ENCODE assay signal across 21 mouse cellular contexts in the genomic region with DNA sequence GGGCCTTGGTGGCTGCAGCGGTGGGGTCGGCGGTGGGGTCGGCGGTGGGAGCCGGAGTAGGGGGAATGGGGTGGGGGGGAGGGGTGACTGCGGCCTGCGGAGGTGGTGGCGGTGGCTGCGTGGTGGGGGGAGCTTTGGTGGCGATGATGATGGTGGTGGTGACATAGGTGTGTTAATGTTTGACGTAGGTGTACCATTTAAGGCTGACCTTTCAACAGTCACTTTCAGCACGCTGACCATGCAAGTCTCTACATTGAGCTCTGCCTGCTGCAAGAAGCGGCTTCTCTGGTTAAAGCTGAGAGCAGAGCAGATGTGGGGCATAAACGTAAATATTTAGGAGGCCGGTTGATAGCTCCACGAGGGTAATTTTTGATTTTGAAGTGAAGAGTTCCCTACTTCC. TPM values are rescaled to one million over a fixed set of nuclear protein-coding genes. Genes with fewer than 3 reads are reported as not detected.
A peak's percentile ranks its signal among the peaks of the same experiment; 100 is the strongest.
DNase-seq lines count a peak whose midpoint lies in the region; ATAC-seq and TF ChIP-seq lines count a peak whose summit lies in the region.
"Had no signal": no experiment of that assay in that cellular context is flagged by ENCODE, and none has a peak within 500 bp of the region (broad histone marks: within the 10 kb centered on the region; RNA-seq: fewer than 3 reads in every experiment).

No protein-coding gene starts in this region.

- WGBS in kidney, embryonic 14.5 days: 90% methylated on average over 17 of the region's 17 CpGs
- 82% methylated on average over 17 of the region's 17 CpGs for whole genome bisulfite sequencing in kidney, postnatal 0 days
- 91% methylated on average over 17 of the region's 17 CpGs for WGBS in hindbrain, embryonic 12.5 days

- no peak for TF ChIP-seq EP300 in ES-Bruce4 (IDR thresholded peaks at IDR 0.05; ENCODE audit: insufficient read depth, low read depth, low read length)

- no peaks in the 10 kb centered on the region; the same call in 1 of the 2 replicates for H3K4me1 ChIP-seq in kidney, embryonic 14.5 days (ENCODE audit: control insufficient read depth, insufficient read depth, low read length)
- no peaks in the 10 kb centered on the region for H3K4me1 ChIP-seq in ES-Bruce4 (ENCODE audit: control insufficient read depth, insufficient read depth, low read length)
- H3K4me1 ChIP-seq in kidney, postnatal 0 days (replicated peaks; ENCODE audit: insufficient read depth, low read length): peaks cover 6% of the 10 kb centered on the region; the same call in 1 of the 2 replicates
- H3K4me1 ChIP-seq in hindbrain, embryonic 12.5 days: no peaks in the 10 kb centered on the region
- H3K4me1 ChIP-seq: embryonic facial prominence, embryonic 10.5 days; forebrain, embryonic 13.5 days had no signal

- TF ChIP-seq CTCF in ES-Bruce4 (IDR thresholded peaks at IDR 0.05; ENCODE audit: low read depth, low read length): no peak
- TF ChIP-seq CTCF in kidney, postnatal 0 days (IDR thresholded peaks at IDR 0.05; ENCODE audit: low read depth): no peak

- H3K27me3 ChIP-seq in kidney, embryonic 14.5 days (ENCODE audit: control insufficient read depth, insufficient read depth, low read length): no peaks in the 10 kb centered on the region
- H3K27me3 ChIP-seq in ES-Bruce4 (ENCODE audit: control insufficient read depth, insufficient read depth, low read length, poor library complexity, severe bottlenecking): no peaks in the 10 kb centered on the region
- H3K27me3 ChIP-seq in kidney, postnatal 0 days (ENCODE audit: insufficient read depth, low read length): no peaks in the 10 kb centered on the region
- no peaks in the 10 kb centered on the region for H3K27me3 ChIP-seq in hindbrain, embryonic 12.5 days
- H3K27me3 ChIP-seq: forebrain, embryonic 13.5 days; heart, embryonic 12.5 days had no signal

- H3K9ac ChIP-seq in kidney, embryonic 14.5 days (ENCODE audit: low read depth, low read length): no peak overlapping the region
- H3K9ac ChIP-seq in ES-Bruce4 (ENCODE audit: low read depth, poor library complexity, severe bottlenecking): no peak overlapping the region
- H3K9ac ChIP-seq in kidney, postnatal 0 days (ENCODE audit: low read depth, low read length): no peak overlapping the region
- no peak overlapping the region for H3K9ac ChIP-seq in hindbrain, embryonic 12.5 days
- H3K9ac ChIP-seq: forebrain, embryonic 13.5 days; forebrain, postnatal 0 days; heart, embryonic 12.5 days had no signal

- DNase-seq in kidney, adult 11 months: peak; percentile 42
- no peak for DNase-seq in kidney, postnatal 0 days (ENCODE audit: low spot score)
- peak; percentile 75 for DNase-seq in yolk sac, embryonic 10.5 days (ENCODE audit: low spot score)
- DNase-seq in adrenal gland, postnatal 25 days: no peak
- DNase-seq: adrenal gland, postnatal 36 days; cerebellum, adult 2 months; cerebellum, postnatal 10 days; forebrain, postnatal 0 days; gastrocnemius, postnatal 14 days had no signal

- no peak overlapping the region for H3K4me2 ChIP-seq in kidney, embryonic 14.5 days (replicated peaks; ENCODE audit: low read depth, low read length)
- H3K4me2 ChIP-seq in kidney, postnatal 0 days (ENCODE audit: low read length): no peak overlapping the region
- H3K4me2 ChIP-seq in hindbrain, embryonic 12.5 days (replicated peaks): no peak overlapping the region
- H3K4me2 ChIP-seq: forebrain, embryonic 13.5 days; heart, embryonic 12.5 days had no signal

- no peaks in the 10 kb centered on the region for H3K36me3 ChIP-seq in kidney, embryonic 14.5 days (ENCODE audit: control insufficient read depth, insufficient read depth, low read length)
- no peaks in the 10 kb centered on the region for H3K36me3 ChIP-seq in ES-Bruce4 (ENCODE audit: control insufficient read depth, insufficient read depth, low read length, poor library complexity, severe bottlenecking)
- H3K36me3 ChIP-seq in kidney, postnatal 0 days (ENCODE audit: insufficient read depth, low read length): no peaks in the 10 kb centered on the region
- no peaks in the 10 kb centered on the region for H3K36me3 ChIP-seq in hindbrain, embryonic 12.5 days
- H3K36me3 ChIP-seq: embryonic facial prominence, embryonic 10.5 days; heart, embryonic 12.5 days had no signal

- H3K27ac ChIP-seq in kidney, embryonic 14.5 days (ENCODE audit: low read depth, low read length): no peak overlapping the region
- H3K27ac ChIP-seq in ES-Bruce4 (ENCODE audit: insufficient read depth, low read length): no peak overlapping the region
- 0 out of 2 replicates have a peak overlapping the region, but pooled peaks have one; percentile 10 for H3K27ac ChIP-seq in kidney, postnatal 0 days
- H3K27ac ChIP-seq in hindbrain, embryonic 12.5 days: no peak overlapping the region
- H3K27ac ChIP-seq: embryonic facial prominence, embryonic 10.5 days; forebrain, embryonic 13.5 days had no signal

- no peak overlapping the region for H3K4me3 ChIP-seq in kidney, embryonic 14.5 days (ENCODE audit: low read length)
- peak overlapping the region; percentile 7; the same call in 1 of the 2 replicates for H3K4me3 ChIP-seq in ES-Bruce4 (ENCODE audit: low read depth, low read length)
- no peak overlapping the region for H3K4me3 ChIP-seq in kidney, postnatal 0 days (replicated peaks; ENCODE audit: low read depth, low read length)
- H3K4me3 ChIP-seq in hindbrain, embryonic 12.5 days: no peak overlapping the region
- H3K4me3 ChIP-seq: embryonic facial prominence, embryonic 10.5 days; forebrain, embryonic 13.5 days; heart, embryonic 12.5 days had no signal

- TF ChIP-seq POLR2A in ES-Bruce4 (IDR thresholded peaks at IDR 0.05; ENCODE audit: insufficient read depth, low read length): no peak

- no peaks in the 10 kb centered on the region for H3K9me3 ChIP-seq in kidney, embryonic 14.5 days (ENCODE audit: control insufficient read depth, low read length)
- no peaks in the 10 kb centered on the region for H3K9me3 ChIP-seq in ES-Bruce4 (replicated peaks; ENCODE audit: control insufficient read depth, insufficient read depth, low read length, poor library complexity, severe bottlenecking)
- no peaks in the 10 kb centered on the region for H3K9me3 ChIP-seq in kidney, postnatal 0 days (replicated peaks; ENCODE audit: low read length)
- H3K9me3 ChIP-seq in hindbrain, embryonic 12.5 days (replicated peaks): peaks cover 6% of the 10 kb centered on the region; the same call in 1 of the 2 replicates
- H3K9me3 ChIP-seq: embryonic facial prominence, embryonic 10.5 days; forebrain, embryonic 13.5 days had no signal

- no peak for ATAC-seq in kidney, embryonic 14.5 days (ENCODE audit: low FRiP score, low TSS enrichment)
- ATAC-seq in kidney, postnatal 0 days (replicated peaks; ENCODE audit: low FRiP score, low read depth): peak; percentile 56; the same call in 1 of the 2 replicates
- no peak for ATAC-seq in hindbrain, embryonic 12.5 days (ENCODE audit: low FRiP score)
- ATAC-seq: activated CD4-positive, CD25-positive, alpha-beta regulatory T cell, adult 4 months; forebrain, embryonic 13.5 days; forebrain, postnatal 0 days; Patski had no signal

RNA-seq across cellular contexts. Expression of a gene that starts 24.4 kb away (rescaled TPM):
- polyA plus RNA-seq in kidney, embryonic 14.5 days (2014; fragmentation: Nextera tagmentation; extraction: Ambion mirVana): 578 and 592 TPM in 2 replicates
- 661 and 669 TPM in 2 replicates for polyA plus RNA-seq in ES-Bruce4 (2011; ENCODE audit: insufficient read depth, insufficient read length, low read depth, missing spikeins)
- polyA plus RNA-seq in kidney, postnatal 0 days (2015; fragmentation: Nextera tagmentation; extraction: Ambion mirVana): 1,564 and 1,601 TPM in 2 replicates
- 150 and 155 TPM in 2 replicates for total RNA-seq in adrenal gland, postnatal 25 days (2021)
- polyA plus RNA-seq in hindbrain, embryonic 12.5 days (2016; fragmentation: Nextera tagmentation; extraction: Ambion mirVana): 385 and 413 TPM in 2 replicates

RNA-seq across cellular contexts. Expression of a gene that starts 39.3 kb away (rescaled TPM):
- polyA plus RNA-seq in kidney, embryonic 14.5 days (2014; fragmentation: Nextera tagmentation; extraction: Ambion mirVana): 18.8 and 21.0 TPM in 2 replicates
- polyA plus RNA-seq in ES-Bruce4 (2011; ENCODE audit: insufficient read depth, insufficient read length, low read depth, missing spikeins): not detected in 2 replicates
- 31.1 and 35.9 TPM in 2 replicates for polyA plus RNA-seq in kidney, postnatal 0 days (2015; fragmentation: Nextera tagmentation; extraction: Ambion mirVana)
- total RNA-seq in adrenal gland, postnatal 25 days (2021): 9.6 and 11.3 TPM in 2 replicates
- 4.3 and 4.9 TPM in 2 replicates for polyA plus RNA-seq in hindbrain, embryonic 12.5 days (2016; fragmentation: Nextera tagmentation; extraction: Ambion mirVana)
- polyA plus RNA-seq: C2C12, Patski had no signal

RNA-seq across cellular contexts. Expression of a gene that starts 59.2 kb away (rescaled TPM):
- not detected in 2 replicates for polyA plus RNA-seq in kidney, embryonic 14.5 days (2014; fragmentation: Nextera tagmentation; extraction: Ambion mirVana)
- polyA plus RNA-seq in ES-Bruce4 (2011; ENCODE audit: insufficient read depth, insufficient read length, low read depth, missing spikeins): not detected in 2 replicates
- not detected in 2 replicates for polyA plus RNA-seq in kidney, postnatal 0 days (2015; fragmentation: Nextera tagmentation; extraction: Ambion mirVana)
- total RNA-seq in adrenal gland, postnatal 25 days (2021): 3.4 and 6.6 TPM in 2 replicates
- polyA plus RNA-seq in hindbrain, embryonic 12.5 days (2016; fragmentation: Nextera tagmentation; extraction: Ambion mirVana): 0.50 TPM in 1 of 2 replicates, not detected in the other
- total RNA-seq: forebrain, postnatal 0 days; heart, adult 8-10 months had no signal
- polyA plus RNA-seq: activated CD4-positive, CD25-positive, alpha-beta regulatory T cell, adult 4 months; C2C12; embryonic facial prominence, embryonic 10.5 days; embryonic facial prominence, embryonic 14.5 days; forebrain, embryonic 13.5 days; hindbrain, embryonic 11.5 days; Patski had no signal

Comparison
In these comparisons a context has a peak if more than half of its experiments do, and no peak if none do; other contexts are left out.
1. DNase-seq: peak in kidney, adult 11 months (single experiment) and yolk sac, embryonic 10.5 days (single experiment); none in kidney, postnatal 0 days (single experiment) and adrenal gland, postnatal 25 days (single experiment).